Mouse (Mus musculus): ENCODE results near the gene Eci1.

Gene Eci1

GRCm38 (mm10) chr17:24441148-24441547 lies 14.7 kb downstream of the Eci1 start:
- DNase-seq, result no peak

DNA sequence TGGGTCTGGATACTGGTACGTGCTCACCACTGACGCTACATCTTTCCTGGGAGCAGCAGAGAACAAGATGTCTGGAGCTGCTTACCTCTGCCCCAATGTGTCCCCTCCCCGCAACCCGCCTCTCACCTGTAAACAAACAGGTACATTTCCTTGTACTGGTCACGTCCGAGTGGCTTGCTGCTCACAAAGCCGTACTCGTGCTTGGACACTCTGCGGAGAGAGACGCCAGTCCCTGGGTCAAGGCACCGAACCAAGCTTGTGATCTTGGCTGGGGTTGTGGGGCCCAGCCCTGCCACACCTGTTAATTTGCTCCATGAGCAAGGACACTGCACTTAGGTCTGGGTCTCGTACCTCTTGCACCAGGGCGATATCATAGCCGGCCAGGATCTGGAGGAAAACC lies 15.7 kb downstream of the Eci1 start:
- peak in 1 of 2 experiments; percentile 73 for DNase-seq

GRCm38 (mm10) chr17:24442632-24443155 lies 16.3 kb downstream of the Eci1 start, which contains the start of gene Dnase1l2:
Gene Dnase1l2 (minus strand): TSS chr17:24443105.
- DNase-seq, result no peak

- peak in 1 of 2 experiments; percentile 36 for DNase-seq
Measured at GRCm38 (mm10) chr17:24443409-24443808, 17.0 kb downstream of the Eci1 start.

DNA sequence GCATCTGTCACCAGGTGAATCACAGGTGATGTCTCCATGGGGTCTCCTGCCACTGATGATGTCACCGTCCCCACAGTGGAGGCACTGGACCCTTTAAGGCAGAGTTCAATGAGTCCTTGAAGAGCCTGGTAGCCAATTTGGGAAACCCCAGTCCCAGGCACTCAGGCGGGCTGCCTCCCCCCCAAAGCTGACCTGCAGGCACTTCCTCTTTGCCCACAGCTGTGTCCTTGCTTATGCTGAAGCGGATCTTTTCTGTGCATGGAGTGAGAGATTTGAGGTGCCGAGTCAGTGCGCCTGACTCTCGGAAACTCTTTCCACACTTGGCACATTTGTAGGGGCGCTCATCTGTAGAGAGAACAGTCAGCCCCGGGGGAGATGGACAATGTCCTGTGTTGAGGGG lies 20.1 kb downstream of the Eci1 start:
- DNase-seq, result no peak

DNA sequence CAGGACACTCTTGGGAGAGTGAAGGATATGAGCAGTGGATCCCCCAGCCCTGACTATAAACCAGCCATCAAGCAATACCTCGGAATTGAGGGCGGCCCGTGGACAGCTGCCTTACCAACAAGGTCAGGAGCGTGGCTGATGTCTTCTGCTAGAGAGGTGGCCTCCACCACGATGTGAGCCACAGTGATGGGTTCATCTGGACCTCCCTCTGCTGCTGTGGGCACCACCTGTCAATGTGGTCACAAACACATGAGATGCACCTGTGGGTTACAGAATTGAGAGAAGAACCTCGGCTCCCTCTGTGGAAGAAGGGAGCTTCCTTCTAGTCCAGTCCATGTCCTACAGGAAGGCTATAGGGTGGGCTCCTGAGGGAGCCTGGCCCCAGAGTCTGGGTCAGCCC lies 23.1 kb downstream of the Eci1 start:
- no peak for DNase-seq

DNA sequence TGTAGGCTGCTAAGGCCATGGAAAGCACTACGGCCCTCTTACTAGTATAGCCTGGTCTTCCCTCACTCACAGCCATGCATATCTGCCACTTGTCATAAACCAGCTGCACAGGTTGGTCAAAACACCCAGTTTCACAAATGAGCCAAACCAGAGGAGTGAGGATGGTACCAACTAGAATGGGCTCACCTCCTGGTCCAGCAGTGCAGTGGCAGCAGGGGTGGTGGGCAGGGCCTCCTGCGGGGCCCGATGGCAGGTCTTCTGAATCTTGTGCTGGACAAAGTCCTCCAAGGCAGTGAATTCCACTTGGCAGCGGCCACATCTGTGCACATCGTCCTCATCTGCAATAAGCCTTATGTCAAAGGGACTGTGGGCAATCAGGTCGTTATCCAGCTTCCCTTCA lies 24.8 kb downstream of the Eci1 start:
- no peak for DNase-seq

- no peak for DNase-seq
Measured at GRCm38 (mm10) chr17:24453372-24453771, 26.9 kb downstream of the Eci1 start.

GRCm38 (mm10) chr17:24454218-24454755 lies 27.8 kb downstream of the Eci1 start:
- no peak for DNase-seq

GRCm38 (mm10) chr17:24454756-24455522 lies 28.5 kb downstream of the Eci1 start:
- DNase-seq, result peak; percentile 100

- DNase-seq, result peak in 1 of 2 experiments; percentile 30
Measured at GRCm38 (mm10) chr17:24455523-24456206, 29.2 kb downstream of the Eci1 start.

GRCm38 (mm10) chr17:24461580-24461979 lies 35.1 kb downstream of the Eci1 start:
- peak in 1 of 2 experiments; percentile 63 for DNase-seq

DNA sequence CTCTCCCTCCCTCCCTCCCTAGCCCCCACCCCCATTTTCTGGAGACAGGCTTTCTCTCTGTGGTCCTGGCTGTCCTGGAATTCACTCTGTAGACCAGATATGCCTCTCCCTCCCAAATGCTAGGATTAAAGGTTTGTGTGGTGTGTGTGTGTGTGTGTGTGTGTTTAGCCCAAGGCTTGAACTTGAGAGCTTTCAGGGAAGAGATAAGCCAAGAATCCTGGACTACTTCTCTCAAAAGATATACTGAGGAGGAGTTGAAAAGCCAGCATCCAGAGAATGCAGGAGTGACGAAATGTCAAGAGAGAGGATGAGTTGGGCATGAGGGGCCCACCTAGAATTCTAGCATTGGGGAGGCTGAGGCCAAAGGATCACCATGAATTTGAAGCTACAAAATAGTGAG lies 36.5 kb downstream of the Eci1 start:
- DNase-seq, result no peak

- DNase-seq, result peak; percentile 34 to 66
Measured at GRCm38 (mm10) chr17:24463374-24464133, 37.1 kb downstream of the Eci1 start.

DNA sequence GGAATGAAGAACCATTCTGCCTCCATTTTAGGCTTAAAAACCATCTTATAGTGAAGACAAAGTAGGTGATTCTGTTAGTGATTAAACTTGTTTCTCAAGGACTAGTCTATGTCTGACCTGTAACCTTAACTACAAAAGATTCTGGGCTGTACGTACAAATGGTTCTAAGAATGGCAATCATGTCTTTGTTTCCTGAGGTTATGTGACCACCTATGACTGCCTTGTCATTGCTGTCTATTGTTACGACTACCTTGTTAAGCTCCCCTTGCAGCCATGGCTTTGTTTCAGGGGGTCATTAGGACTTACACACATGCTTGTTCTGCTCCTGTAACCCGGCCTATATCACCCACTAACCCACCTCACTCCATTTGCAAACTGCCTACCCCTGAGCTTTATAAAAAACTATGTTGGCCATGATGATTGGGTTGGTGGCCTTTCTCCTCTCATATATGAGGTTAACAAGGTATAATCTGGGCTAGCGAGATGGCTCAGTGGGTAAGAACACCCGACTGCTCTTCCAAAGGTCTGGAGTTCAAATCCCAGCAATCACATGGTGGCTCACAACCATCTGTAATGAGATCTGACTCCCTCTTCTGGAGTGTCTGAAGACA lies 42.3 kb downstream of the Eci1 start:
- no peak for DNase-seq

DNA sequence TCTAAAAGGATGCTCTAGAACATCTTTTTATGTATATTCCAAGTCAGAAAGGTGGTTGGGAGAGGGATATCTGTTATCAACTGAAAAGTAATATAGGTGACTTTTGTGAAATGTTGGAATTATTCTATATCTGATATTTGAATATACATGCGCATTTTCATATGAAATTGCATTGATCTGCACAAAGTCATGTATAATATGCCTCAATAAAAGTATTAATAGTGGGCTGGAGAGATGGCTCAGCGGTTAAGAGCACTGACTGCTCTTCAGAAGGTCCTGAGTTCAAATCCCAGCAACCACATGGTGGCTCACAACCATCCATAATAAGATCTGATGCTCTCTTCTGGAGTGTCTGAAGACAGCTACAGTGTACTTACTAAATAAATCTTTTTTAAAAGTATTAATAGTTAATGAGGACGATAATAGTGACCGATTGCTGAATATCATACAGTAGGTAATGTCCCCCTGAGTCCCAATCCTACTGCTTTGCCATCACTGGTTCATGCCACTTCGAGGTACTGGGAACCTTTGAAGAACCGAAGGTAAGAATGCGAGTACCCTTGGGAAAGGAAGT lies 43.0 kb downstream of the Eci1 start:
- DNase-seq, result no peak

GRCm38 (mm10) chr17:24469910-24470602 lies 43.6 kb downstream of the Eci1 start, which contains the start of the genes E4f1 and Pgp:
Gene E4f1 (minus strand): TSS chr17:24470313.
Gene Pgp (plus strand): TSS chr17:24470392.
- peak; percentile 99 to 100 for DNase-seq

GRCm38 (mm10) chr17:24470701-24471527 lies 44.5 kb downstream of the Eci1 start:
- peak; percentile 27 to 55 for DNase-seq

DNA sequence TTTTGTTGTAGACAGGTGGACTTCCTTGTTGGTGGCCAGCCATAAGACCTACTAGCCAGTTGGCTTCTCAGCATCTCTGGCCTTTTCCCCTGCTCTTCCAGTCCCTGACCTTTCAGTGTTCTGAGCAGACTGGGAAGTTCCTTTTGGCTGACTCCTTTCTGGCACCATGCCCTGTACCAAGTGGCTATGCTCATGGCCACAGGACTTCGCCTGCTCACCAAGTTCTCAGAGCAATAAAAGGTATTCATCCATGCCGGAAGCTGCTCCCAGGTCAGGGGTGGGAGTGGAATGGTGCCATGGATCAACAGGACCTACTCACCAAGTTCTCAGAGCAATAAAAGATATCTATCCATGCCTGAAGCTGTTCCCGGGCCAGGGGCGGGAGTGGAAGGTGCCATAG lies 46.1 kb downstream of the Eci1 start:
- peak; percentile 91 to 95 for DNase-seq

GRCm38 (mm10) chr17:24473612-24474275 lies 47.3 kb downstream of the Eci1 start, which contains the start of gene Bricd5:
Gene Bricd5 (plus strand): TSS chr17:24473884.
- no peak for DNase-seq
